Mouse (Mus musculus) liver, embryonic 11.5 days (tissue): ENCODE measurements around the gene Abcg4. TPM values are rescaled to one million over a fixed set of nuclear protein-coding genes. Genes with fewer than 3 reads are reported as not detected.
A peak's percentile ranks its signal among the peaks of the same experiment; 100 is the strongest.

Source experiments
- ATAC-seq: fragments of 200-750 bp; cut with Nextera tagmentation; replicated peaks from 2 replicates; pipeline ENCODE4 v1.8.0; 2017; ENCODE audit warnings: moderate number of reproducible peaks, mild to moderate bottlenecking, moderate TSS enrichment, moderate library complexity; ENCODE audit not compliant: low FRiP score
- DNase-seq: peaks from one replicate; pipeline ENCODE4 v3.0.0-alpha.2; 2017; ENCODE audit warnings: low spot score
- H3K27ac ChIP-seq: fragments of 300-500 bp; sonication (generic); 2 replicates; pipeline ENCODE4 v1.5.1; 2014; ENCODE audit warnings: mild to moderate bottlenecking, low read depth, low read length, control low read depth
- H3K27me3 ChIP-seq: fragments of 300-500 bp; sonication (generic); replicated peaks from 2 replicates; pipeline ENCODE4 v1.6.1; 2014; ENCODE audit warnings: low read length, mixed read lengths; ENCODE audit not compliant: control insufficient read depth, insufficient read depth
- H3K36me3 ChIP-seq: fragments of 300-500 bp; sonication (generic); 2 replicates; pipeline ENCODE4 v1.6.1; 2014; ENCODE audit warnings: mild to moderate bottlenecking, low read length, moderate library complexity, mixed read lengths; ENCODE audit not compliant: control insufficient read depth, insufficient read depth
- H3K4me1 ChIP-seq: fragments of 300-500 bp; sonication (generic); replicated peaks from 2 replicates; pipeline ENCODE4 v1.6.1; 2014; ENCODE audit warnings: low read length, mixed read lengths; ENCODE audit not compliant: control insufficient read depth, insufficient read depth
- H3K4me2 ChIP-seq: fragments of 300-500 bp; sonication (generic); 2 replicates; pipeline ENCODE4 v1.6.1; 2014; ENCODE audit warnings: mild to moderate bottlenecking, control low read depth, moderate library complexity
- H3K4me3 ChIP-seq: fragments of 300-500 bp; sonication (generic); 2 replicates; pipeline ENCODE4 v1.5.1; 2014; ENCODE audit warnings: low read depth, low read length, control low read depth
- H3K9ac ChIP-seq: fragments of 300-500 bp; sonication (generic); 2 replicates; pipeline ENCODE4 v1.6.1; 2014; ENCODE audit warnings: low read depth, low read length, control low read depth
- H3K9me3 ChIP-seq: fragments of 300-500 bp; sonication (generic); 2 replicates; pipeline ENCODE4 v1.6.1; 2016; ENCODE audit warnings: low read length, inconsistent platforms, mixed read lengths; ENCODE audit not compliant: control insufficient read depth
- WGBS: fragments of 180-500 bp; shearing (Covaris S2); extraction: QIAGEN DNeasy Blood & Tissue Kit; methylation state at CpG from one replicate; pipeline ENCODE4 v1.1.7; 2014; 5-methylcytosine and 5-hydroxymethylcytosine counted together
- polyA plus RNA-seq: library from polyadenylated mRNA; unstranded; fragments of >200 nt; fragmentation: Nextera tagmentation; extraction: Ambion mirVana; gene quantifications from 2 replicates; pipeline ENCODE4 v1.2.1, GENCODE M21; 2014

Gene Abcg4
- polyA plus RNA-seq, 1 experiment from 2014 or later, result 13.8 TPM

DNA sequence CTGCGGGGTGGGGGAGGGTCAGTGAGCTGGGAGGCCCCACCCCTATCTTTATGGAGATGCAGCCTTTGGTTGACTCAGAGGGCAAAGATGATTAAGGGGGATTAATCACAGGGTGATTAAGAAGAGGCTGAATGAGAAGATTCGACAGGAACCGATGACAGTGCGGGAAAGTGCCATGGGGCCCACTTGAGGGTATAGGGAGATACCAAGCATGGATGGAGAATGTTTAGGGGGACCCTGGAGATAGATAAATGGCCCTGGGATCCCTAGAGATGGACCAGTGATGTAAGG is 25.8 kb upstream of the Abcg4 start:
- no peak for ATAC-seq
- Histone ChIP-seq H3K27ac (no peak overlapping the region), H3K36me3 (peaks cover 16% of the 10 kb centered on the region), H3K27me3 (no peaks in the 10 kb centered on the region), H3K9ac (no peak overlapping the region), H3K4me3 (no peak overlapping the region), H3K9me3 (no peaks in the 10 kb centered on the region), H3K4me1 (peaks cover 24% of the 10 kb centered on the region), H3K4me2 (no peak overlapping the region)
- WGBS, result 84% methylated on average over 4 of the region's 4 CpGs
- no peak for DNase-seq

GRCm38 (mm10) chr9:44313476-44314256 is 25.3 kb upstream of the Abcg4 start:
- DNase-seq, result no peak
- no peak overlapping the region for H3K9ac ChIP-seq
- H3K36me3 ChIP-seq, result peaks cover 16% of the 10 kb centered on the region
- H3K4me3 ChIP-seq, result no peak overlapping the region
- no peaks in the 10 kb centered on the region for H3K9me3 ChIP-seq
- H3K4me2 ChIP-seq, result no peak overlapping the region
- no peaks in the 10 kb centered on the region for H3K27me3 ChIP-seq
- no peak overlapping the region for H3K27ac ChIP-seq
- H3K4me1 ChIP-seq, result peaks cover 19% of the 10 kb centered on the region
- WGBS, result 79% methylated on average over 19 of the region's 19 CpGs
- no peak for ATAC-seq

- Histone ChIP-seq H3K27ac (no peak overlapping the region), H3K9me3 (no peaks in the 10 kb centered on the region), H3K9ac (0 out of 2 replicates have a peak overlapping the region, but pooled peaks have one; percentile 7), H3K36me3 (peaks cover 16% of the 10 kb centered on the region), H3K4me3 (no peak overlapping the region), H3K4me1 (peaks cover 9% of the 10 kb centered on the region), H3K4me2 (peak overlapping the region; percentile 39), H3K27me3 (no peaks in the 10 kb centered on the region)
- 28% methylated on average over 27 of the region's 27 CpGs for WGBS
- no peak for ATAC-seq
- no peak for DNase-seq
Measured at GRCm38 (mm10) chr9:44311136-44312134, 23.0 kb upstream of the Abcg4 start.

DNA sequence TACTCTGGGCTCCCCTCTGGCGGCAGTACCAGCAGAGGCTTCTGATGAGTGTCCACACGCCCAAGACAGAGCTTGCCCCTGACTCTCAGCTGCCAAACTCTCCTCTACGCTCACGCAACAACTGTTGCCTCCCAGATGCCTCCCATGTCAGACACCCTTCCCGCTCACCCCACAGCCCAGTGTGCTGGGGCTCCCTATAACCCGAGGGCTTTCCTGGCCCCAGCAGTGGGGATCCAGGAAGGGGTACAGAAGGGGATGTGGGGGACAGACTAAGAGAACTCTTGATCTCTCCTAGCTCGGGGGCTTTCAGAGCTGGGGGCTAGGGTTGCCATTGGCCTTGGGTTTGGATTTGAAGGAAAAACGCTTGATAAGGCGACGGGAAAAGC is 22.3 kb upstream of the Abcg4 start:
- DNase-seq (no peak), ATAC-seq (no peak)
- Histone ChIP-seq H3K9me3 (no peaks in the 10 kb centered on the region), H3K4me2 (peak overlapping the region; percentile 39), H3K4me1 (peaks cover 9% of the 10 kb centered on the region), H3K36me3 (peaks cover 13% of the 10 kb centered on the region), H3K27me3 (no peaks in the 10 kb centered on the region), H3K9ac (no peak overlapping the region), H3K4me3 (no peak overlapping the region), H3K27ac (no peak overlapping the region)
- WGBS, result 35% methylated on average over 10 of the region's 10 CpGs

DNA sequence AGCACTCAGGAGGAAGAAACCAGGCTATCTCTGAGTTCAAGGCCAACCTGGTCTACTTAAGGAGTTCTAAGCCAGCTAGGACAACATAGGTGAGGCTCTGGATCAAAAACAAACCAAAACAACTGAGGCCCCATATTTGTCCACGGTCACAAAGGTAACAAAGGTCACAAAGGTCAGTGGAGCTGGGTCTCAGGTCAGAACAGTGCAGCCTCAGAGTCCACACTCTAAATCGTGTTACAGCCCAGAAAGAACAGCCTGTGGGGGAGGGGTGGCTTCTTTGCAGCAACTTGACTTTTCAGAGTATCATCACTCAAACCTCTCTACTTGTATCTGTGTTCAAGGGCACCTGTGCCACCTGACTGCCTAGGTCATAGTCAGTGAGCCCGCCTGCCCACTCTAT is 21.3 kb upstream of the Abcg4 start:
- WGBS, result 59% methylated on average over 3 of the region's 3 CpGs
- Histone ChIP-seq H3K27me3 (no peaks in the 10 kb centered on the region), H3K4me1 (peaks cover 9% of the 10 kb centered on the region), H3K9ac (no peak overlapping the region), H3K36me3 (peaks cover 5% of the 10 kb centered on the region), H3K4me2 (no peak overlapping the region), H3K4me3 (no peak overlapping the region), H3K9me3 (no peaks in the 10 kb centered on the region), H3K27ac (no peak overlapping the region)
- no peak for ATAC-seq
- no peak for DNase-seq

DNA sequence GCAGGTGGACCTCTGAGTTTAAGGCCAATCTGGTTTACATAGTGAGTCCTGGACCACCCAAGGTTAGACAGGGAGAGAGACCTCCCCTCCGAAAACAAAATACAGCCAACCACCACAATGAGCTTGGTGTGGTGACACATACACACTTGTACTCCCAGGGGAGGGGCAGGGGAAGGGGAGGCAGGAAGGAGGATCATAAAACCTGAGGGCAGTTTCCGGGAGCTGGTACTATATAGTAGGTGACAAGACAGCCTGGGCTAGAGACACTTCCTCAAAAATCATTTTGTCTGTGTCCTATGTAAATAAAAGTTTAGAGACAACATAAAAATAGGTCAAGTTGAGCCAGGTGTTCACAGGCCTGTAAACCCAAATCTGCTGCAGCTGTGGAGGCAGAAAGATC is 18.8 kb upstream of the Abcg4 start:
- H3K9me3 ChIP-seq, result no peaks in the 10 kb centered on the region
- 78% methylated on average over 2 of the region's 2 CpGs for WGBS
- peaks cover 13% of the 10 kb centered on the region for H3K4me1 ChIP-seq
- no peak overlapping the region for H3K27ac ChIP-seq
- H3K4me3 ChIP-seq, result no peak overlapping the region
- H3K4me2 ChIP-seq, result no peak overlapping the region
- ATAC-seq (no peak), DNase-seq (no peak)
- H3K27me3 ChIP-seq, result no peaks in the 10 kb centered on the region
- peaks cover 9% of the 10 kb centered on the region for H3K36me3 ChIP-seq
- no peak overlapping the region for H3K9ac ChIP-seq

GRCm38 (mm10) chr9:44306532-44306931 is 18.1 kb upstream of the Abcg4 start:
- Histone ChIP-seq H3K4me3 (no peak overlapping the region), H3K9me3 (no peaks in the 10 kb centered on the region), H3K4me2 (no peak overlapping the region), H3K4me1 (peaks cover 11% of the 10 kb centered on the region), H3K36me3 (peaks cover 10% of the 10 kb centered on the region), H3K9ac (no peak overlapping the region), H3K27me3 (no peaks in the 10 kb centered on the region), H3K27ac (no peak overlapping the region)
- 83% methylated on average over 6 of the region's 6 CpGs for WGBS
- DNase-seq (no peak), ATAC-seq (no peak)

GRCm38 (mm10) chr9:44305466-44306079 is 17.2 kb upstream of the Abcg4 start, which contains the start of gene Hinfp:
Gene Hinfp (minus strand): TSS chr9:44305671.
- H3K4me2 ChIP-seq, result peak within 1 kb of the TSS; percentile 73
- ATAC-seq (peak; percentile 99), DNase-seq (peak; percentile 97)
- H3K4me3 ChIP-seq, result peak within 1 kb of the TSS; percentile 98
- H3K27me3 ChIP-seq, result no peaks in the 10 kb centered on the region
- H3K4me1 ChIP-seq, result peaks cover 5% of the 10 kb centered on the region
- H3K27ac ChIP-seq, result peak within 1 kb of the TSS; percentile 84
- no peaks in the 10 kb centered on the region for H3K9me3 ChIP-seq
- peak within 1 kb of the TSS; percentile 93 for H3K9ac ChIP-seq
- H3K36me3 ChIP-seq, result peaks cover 13% of the 10 kb centered on the region
- under 1% methylated on average over 54 of the region's 54 CpGs for WGBS
